Mouse (Mus musculus): ENCODE results near the gene Lrriq1.

Lrriq1 gene

DNA sequence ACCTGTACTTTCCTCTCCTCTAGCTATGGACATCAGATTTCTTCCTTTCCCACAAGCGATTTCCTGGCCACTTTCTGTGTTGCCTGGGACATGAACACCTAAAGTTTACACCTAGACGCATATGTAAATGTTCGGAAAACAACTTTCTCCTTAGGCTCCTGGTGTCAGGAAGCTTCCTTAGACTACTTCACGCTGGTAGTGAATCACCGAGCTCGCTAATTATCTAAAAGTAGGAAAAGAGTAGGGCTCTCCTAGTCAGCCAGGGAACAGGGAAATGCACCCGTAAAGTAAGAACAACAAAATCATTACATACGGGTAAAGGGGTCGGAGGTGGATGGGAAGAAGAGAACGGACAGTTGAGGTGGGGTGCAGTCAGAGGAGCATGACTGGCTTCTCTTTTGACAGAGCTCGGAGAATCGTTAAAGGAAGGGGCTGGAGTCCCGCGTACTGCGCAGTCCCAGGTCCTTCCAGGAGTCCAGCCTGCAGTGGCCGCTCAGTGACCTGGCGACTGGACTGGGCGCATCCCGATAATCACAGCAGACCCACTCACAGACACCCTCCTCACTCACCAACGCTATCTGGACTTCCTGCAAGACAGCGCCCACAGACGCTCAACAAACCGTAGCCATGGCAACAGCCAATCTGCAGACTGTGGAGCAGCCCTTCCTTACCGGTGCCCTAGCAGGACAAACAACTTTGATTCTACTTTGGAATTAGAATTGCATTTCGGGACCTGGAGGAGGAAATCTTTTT is at the start of gene Lrriq1:
Lrriq1 (minus strand) TSS at position 616 of the 753 bp plus-strand sequence.
- peak; percentile 60 for DNase-seq (ENCODE audit: low spot score)

DNA sequence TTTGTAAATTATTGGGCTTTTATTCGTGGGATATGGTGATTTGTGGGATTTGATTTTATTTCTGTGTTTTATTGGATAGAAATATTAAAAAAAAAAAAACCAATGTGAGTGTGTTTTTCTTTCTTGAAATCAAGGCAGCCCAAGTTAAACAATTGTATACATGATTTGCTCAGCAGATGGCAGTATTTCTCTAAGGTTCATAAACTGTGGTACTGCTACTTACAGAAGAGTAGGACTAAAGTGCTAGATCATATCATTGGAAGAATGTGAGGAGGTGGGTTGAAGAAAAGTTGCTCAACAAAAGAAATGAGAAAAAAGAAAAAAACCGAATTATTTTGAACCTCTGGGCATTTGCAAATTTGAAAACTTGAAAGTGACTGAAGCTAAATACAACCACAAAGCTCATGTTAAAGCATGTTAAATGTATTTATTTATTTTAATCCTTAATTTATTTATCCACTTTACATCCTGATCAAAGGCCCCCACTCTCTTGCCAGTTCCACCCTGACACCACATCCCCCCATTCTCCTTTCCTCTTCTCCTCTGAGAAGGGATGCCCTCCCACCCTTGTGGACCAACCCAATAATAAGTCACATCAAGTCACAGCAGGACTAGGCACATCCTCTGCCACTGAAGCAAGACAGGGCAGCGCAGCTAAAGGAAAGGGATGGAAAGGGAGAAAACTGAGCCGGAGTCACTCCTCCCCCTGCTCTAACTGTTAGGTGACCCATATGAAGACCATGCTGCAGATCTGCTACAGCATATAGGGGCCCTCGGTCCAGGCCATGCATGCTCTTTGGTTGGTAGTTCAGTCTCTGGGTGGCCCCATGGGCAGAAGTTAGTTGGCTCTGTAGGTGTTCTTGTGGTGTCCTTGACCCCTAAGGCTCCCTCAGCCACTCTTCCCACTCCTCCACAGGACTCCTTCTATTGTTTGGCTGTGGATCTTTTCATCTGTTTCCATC is 18.0 kb upstream of the Lrriq1 start:
- no peak for DNase-seq (ENCODE audit: low spot score)

DNA sequence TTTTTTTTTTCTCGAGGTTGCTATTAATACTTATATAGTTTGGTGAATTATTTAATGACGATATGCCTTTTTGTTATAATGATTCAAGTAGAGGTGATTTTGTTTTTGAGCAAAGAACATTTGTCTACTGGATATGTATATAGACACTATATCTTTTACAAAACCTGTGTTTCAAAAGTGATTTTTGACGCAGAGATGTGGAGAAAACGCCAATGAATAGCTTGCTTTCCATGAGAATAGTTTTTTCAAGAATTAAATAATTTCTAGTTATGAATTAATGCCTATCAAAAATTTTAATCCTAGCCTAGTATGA is 294 bp upstream of the Lrriq1 start:
- DNase-seq (ENCODE audit: low spot score): no peak

DNA sequence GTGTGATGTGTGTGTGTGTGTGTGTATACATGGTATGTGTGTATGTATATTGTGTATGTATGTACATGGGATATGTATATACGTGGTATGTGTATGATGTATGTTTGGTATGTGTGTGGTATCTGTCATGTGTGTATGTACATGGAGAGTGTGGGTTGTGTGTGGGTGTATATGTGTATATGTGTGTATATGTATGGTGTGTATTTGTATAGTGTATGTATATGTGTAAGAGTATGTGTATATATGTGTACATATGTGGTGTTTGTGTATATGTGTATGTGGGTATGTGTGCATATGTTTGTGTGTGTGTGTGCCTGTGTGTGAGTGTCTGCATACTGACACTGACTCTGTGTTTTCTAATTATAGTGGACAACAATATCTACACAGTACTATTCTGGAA is 9.5 kb downstream of the Lrriq1 start:
- no peak for DNase-seq (ENCODE audit: low spot score)

DNA sequence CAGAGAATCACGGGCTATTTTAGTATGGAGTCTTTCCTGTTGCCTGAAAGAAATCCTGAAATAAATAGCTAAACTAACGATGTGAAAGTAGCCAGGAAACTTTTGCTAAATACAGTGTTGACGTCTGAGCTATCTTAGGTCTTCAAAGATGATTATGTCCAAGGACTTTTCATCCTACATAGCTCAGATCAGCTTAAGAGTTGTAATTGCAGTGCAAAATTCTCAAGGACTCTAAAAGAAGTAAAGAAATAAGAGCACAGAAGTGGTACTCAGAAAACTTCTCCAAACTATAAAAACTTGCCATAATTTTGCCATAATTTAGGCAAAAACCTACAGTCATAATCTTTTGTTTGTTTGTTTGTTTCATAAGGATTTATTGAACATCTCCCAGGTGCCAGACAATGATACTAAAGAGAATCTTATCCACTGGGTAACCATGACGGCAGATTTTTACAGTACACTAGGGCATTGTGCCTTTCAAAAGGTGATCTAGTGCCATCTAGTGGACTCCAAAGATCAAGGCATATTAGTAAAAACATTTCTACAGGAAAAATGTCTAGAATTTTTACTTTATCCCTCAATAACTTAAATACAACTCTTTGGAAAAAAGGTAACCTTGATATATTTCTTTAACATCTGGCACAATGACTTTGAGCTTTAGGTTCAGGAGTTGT is 41.3 kb downstream of the Lrriq1 start:
- DNase-seq (ENCODE audit: low spot score): no peak

DNA sequence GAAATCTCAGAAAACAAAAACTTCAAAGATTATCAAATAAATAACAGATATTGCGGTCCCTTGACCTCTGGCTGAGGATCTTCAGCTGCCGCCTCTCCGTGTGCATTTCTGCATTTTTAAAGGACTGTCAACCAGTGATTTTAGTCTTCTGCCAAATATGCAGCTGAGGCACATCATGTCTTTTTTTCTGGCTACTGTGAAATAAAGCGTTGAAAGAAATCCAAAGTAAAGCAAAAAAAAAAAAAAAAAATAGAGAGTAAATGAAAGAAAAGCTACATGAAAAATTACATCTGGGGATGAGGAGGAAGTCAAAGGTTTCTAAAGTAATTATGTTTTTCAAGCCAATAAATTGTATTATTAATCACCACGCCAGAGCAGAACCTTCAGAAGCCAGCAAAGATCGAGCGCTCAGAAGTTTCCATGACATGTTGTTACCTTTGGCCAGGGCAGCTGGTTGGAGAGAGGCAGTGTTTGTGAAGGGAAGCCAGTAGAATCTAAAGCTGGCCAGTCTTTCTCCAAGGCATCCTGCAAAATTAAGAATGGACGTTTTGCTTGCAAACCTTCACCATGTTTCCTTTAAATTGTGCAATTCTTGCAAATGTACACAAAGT is 90.2 kb downstream of the Lrriq1 start:
- DNase-seq (ENCODE audit: low spot score): no peak

DNA sequence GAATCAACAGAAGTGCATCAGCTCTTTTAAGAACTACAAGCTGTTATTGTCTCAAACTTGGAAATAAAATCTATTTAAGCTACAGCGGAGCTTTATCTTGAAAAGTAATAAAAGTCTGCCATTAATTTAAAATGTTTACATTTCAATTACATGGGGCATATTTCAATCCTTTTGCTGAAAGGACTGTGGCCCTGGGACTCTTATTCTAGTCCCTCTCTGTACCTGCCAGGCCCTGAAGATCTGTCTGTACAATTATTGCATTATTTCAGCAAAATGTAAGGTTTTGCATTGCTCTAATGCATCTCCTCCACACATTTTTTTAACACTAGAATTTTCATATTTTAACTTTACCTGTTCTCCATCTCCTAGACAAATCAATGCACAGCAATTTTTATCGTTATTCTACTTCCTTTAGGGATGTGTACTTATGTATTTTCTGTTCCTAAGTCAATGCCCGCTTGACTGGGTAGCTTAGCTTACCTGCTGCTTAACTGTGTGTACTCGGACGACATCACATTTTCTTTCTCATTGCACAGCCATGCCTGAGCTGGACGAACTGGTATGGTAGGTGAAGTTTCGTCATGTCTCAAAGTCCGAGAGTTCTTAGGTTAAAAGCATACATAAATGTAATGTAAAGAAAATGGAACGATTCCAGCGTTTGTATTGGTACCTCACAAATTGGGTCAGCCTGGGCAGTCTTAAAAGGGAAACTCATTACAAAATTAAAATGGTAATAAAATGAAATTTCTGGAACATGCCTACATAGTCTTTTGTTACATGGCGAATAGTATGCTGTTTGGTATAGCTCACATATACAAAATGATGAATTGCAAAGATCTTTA is 91.0 kb downstream of the Lrriq1 start:
- no peak for DNase-seq (ENCODE audit: low spot score)

DNA sequence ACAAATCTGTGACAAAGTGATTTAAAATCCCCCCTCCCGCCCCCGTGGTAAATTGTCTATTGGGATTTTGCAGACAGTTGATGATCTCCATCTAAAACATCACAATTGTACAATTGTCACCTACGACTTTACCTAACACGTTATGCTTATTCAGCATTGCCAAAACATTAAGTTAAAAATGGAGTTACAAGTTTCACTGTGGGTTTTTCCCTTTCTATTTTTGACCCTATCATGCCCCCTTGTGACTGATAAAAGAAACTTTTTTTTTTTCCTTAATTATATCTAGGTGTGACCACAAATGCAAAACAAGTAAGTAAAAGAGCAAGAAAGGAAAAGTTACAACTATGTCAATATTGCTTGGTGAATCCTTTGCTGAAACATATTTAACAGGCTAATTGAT is 93.6 kb downstream of the Lrriq1 start:
- no peak for DNase-seq (ENCODE audit: low spot score)

DNA sequence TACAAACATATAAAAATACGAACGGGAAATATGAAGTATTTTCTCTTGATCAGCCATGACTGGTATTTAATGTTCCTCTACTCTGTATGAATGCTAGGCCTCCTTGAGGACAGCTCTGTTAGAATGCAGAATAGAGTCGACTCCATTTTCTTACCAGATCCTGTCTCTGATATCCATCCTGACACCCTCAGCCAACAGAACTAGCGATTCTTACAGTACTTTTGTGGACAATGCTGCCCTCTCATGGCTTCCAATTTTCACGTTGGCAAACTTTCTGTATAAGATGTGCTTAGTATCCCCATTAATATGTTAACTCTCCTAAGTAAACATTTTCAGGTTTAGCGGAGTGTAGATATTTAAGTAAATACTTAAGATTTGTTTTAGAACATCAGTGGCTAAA is 94.6 kb downstream of the Lrriq1 start:
- no peak for DNase-seq (ENCODE audit: low spot score)

DNA sequence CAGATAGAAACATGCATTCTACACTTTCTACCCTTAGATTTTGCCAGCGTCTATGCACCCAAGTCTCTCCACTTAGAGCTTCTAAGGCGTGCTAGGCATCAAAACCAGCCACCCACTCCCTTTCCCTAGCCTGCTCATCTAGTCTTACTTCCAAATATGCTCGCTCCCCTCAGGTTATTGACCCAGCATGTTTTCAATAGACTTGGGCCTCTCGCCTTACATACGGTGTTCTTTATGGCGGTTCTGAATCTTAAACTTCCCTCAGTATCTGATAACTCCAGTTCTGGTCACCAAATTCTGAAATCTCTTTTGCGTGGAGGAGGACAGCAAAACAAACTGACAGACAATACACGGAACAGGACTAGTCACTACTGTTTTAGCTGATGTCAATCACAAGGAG is 95.5 kb downstream of the Lrriq1 start:
- no peak for DNase-seq (ENCODE audit: low spot score)

DNA sequence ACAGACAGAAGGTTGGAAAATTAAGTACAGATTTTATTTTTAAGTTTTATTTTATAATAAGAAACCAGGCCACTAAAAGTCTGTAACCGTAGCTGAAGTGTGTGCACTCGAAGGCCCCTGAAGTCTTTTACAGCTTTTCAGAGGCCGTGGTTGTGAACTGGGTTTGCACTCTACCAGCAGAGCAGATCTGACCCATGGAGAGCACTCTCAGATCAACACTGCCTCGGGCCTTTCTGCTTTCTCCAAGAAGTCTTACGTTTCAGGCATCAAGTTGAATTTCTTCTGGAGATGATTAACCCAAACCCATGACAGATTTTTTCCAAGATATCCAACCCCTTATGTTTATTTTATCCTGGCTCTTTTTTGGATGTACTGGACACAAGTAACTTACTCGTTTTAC is 121.5 kb downstream of the Lrriq1 start:
- DNase-seq (ENCODE audit: low spot score): no peak

DNA sequence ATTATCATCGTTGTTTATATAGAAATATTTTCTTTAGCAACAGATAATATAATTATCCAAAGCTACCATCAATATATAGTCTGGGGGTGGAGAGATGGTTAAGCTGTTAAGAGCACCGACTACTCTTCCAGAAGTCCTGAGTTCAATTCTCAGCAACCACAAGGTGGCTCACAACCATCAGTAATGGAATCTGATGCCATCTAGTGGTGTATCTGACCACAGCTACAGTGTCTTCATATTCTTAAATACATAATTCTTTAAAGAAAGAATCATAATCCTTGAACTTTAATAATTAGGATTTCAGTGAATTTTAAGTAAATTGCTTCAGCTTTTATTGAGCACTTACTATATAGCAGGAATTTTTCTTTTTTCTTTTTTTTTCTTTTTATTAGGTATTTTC is 128.0 kb downstream of the Lrriq1 start:
- DNase-seq (ENCODE audit: low spot score): no peak

DNA sequence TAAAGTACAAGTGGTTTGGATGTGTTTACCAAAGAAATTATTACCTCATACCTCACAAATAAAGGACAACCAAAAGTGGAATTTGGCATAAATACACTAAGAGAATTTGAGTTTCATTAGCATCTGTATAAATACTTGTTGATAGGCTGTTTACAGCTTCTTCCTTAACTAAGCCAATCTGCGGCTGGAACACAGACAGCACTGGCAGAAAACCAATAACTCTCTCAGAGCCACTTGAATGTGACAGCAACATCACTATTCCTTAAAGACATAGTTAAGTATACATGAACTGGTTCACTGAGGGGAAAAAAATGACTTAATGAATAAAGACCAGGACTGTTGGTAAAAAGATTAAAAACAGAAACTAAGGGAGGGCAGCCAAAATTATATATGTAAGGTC is 150.0 kb downstream of the Lrriq1 start:
- DNase-seq (ENCODE audit: low spot score): no peak

DNA sequence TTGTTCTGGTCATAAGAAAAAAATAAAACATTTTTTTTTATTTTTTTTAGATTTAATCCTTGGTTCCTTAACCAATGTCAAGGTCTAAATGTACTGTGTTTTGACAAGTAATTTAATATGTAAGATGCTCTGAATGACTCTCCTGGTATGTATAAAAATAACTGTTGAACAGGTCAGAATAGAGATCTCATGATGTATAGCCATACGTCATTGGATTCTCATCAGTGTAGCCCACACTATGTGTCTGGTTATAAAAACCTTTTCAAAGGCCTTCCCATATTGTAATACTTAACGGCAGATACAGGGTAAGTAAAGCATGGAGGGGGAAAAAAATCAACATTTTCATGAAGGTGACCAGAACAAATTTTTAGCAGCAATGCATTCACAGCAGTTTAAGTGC is 186.5 kb downstream of the Lrriq1 start:
- no peak for DNase-seq (ENCODE audit: low spot score)

DNA sequence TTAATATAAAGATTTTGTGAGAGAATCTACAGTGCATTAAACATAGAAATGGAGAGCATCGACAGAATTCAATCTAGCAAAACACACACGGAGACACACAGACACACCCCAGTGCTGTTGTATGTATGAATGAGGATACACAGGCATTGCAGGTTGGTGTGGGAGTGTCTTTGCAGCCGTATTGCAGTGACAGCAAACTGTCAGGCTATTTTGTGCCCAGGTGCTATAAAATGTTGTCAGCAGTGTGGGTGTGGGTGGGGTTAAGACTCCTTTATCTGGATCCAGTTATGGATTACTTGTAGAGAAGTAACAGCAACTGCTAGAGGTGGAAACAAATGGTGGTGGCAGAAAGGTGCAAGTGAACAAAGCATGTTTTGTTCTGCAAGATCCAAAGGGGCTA is 189.5 kb downstream of the Lrriq1 start:
- no peak for DNase-seq (ENCODE audit: low spot score)

DNA sequence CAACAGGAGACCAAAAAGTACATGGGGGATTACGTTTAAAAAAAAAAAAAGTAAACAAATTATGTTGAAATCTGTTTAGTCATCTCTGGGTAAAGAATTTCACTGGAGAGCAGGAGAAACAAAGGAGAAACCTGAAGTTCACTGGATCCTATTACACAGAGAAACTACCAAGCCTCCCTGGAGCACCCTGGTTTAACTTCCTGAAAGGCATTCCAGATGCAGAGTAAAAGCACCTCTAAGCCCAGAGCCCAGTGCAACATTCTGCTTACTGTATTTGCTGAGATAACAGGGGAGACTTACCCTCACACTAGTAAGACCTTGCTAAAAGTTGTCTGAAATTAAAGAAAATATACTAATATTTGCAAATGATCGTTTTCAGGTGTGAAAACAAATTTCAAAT is 191.1 kb downstream of the Lrriq1 start:
- DNase-seq (ENCODE audit: low spot score): no peak

DNA sequence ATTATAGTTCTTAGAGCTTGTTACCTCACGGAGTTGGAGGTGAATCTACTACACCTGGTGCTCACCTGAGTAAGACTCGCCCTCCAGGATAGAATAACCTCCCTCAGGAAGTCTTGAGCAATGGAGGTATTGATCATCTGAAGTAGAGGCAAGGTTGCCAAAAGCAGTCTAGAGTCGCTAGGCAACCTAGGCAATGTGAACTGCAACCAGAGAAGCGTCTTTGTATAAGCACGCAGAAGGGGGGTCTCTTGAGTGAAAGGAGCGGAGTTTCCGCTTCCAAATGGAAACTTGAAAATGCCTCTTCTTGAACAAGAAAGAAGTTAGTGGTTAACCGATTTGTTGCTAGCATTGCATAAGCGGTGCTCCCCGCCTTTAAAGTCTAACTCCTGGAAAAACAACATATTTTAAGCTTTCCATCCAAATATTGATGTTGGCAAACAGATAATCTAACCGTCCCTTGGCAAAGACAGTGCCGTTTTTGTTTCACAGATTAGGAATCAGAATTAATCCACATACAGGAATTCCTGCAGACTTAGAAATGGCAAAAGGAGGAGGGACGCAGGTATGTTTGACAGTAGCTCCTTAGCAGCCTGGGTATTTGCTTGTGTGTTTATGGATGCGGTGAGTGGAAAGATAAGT is 201.0 kb downstream of the Lrriq1 start:
- no peak for DNase-seq (ENCODE audit: low spot score)

DNA sequence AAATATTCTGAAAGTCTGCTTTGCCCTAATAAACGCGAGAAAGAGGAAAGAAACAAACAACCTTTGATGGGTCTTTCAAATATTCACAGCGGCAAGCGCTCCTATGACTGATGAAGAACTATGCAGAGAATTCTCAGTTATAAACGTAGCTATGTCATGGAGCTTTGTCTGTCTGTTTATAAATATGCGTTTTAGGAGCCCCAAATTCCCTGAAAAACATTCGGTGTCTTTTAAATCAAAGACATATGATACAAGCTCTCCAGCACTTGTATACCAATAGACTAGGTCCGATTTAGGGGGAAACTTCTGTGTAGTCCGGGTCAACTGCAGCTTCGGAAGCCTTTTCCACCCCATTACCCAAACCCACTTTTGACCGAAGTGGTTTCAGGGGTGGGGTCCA is 205.2 kb downstream of the Lrriq1 start:
- DNase-seq (ENCODE audit: low spot score): no peak

DNA sequence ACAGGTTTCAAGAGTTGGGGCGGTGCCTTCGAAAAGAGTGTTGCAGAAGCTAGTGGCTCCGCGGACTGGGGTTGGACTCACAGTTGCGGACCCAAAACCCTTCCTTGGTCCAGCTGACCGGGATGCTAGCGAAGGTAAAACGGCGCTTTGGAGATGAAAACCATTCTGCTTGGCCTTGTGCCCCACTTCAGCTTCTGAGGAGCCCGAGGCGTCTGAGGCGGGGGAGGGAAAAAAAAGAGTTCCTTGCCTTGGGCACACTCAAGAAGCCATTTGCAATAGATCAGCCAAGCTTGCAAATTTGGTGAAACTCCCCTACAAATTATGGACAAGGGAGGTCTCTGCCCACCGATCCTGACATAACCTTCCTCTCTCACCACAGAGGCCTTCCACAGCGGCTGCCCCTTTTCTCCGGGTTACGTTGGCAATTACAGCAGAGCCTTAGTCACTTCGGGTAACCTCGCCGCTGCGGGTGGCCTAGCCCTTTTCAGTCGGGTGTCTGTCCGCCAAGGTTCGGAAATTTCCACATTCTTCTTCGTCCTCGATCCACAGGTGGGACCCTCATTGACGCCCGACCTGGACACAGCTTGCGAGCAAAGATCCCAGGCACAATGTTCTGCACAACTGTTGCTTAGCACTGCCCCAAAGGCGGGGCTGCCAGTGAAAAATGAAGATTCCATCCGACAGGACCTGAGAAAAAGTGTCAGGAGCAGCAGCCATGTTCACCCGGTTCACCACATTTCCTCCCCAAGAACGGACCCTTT is 206.2 kb downstream of the Lrriq1 start, which contains the start of gene Alx1:
Alx1 (minus strand) TSS at position 486 of the 761 bp plus-strand sequence.
- no peak for DNase-seq (ENCODE audit: low spot score)

DNA sequence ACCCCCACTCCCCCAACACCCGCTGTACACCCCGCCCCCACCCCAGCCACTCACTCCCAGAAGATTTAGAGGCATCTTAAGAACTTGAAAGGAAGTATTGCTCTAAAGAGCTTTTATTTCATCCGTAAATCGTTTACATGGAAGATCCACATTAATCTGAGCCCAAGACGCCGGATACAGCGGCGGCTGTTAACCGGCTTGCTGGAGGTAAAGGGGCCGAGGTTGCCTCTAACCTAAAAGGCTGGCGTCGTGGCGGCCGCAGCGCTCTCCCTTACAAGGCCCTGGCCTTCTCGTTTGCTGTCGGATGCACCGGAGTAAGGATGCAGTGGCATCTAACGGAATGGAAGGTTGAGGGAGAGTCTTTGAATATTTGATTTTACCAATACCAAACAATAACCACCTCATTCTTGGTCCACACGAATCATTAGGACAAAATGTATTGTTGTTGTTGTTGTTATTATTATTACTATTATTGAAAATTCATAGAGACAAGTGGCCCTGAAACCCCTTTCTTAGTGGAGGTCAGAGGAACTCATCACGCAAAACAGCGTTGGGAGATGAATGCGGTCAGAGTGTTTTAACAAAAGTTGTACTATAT is 206.9 kb downstream of the Lrriq1 start:
- DNase-seq (ENCODE audit: low spot score): no peak

All from ovary, adult 18-20 months (tissue).